Mouse (Mus musculus) yolk sac, embryonic 10.5 days (tissue): Measurements from ENCODE around the gene Osbpl6.

ENCODE experiments used
- DNase-seq: peaks from one replicate; pipeline ENCODE4 v3.0.0-alpha.2; 2017; ENCODE audit warnings: low spot score

Gene Osbpl6

DNA sequence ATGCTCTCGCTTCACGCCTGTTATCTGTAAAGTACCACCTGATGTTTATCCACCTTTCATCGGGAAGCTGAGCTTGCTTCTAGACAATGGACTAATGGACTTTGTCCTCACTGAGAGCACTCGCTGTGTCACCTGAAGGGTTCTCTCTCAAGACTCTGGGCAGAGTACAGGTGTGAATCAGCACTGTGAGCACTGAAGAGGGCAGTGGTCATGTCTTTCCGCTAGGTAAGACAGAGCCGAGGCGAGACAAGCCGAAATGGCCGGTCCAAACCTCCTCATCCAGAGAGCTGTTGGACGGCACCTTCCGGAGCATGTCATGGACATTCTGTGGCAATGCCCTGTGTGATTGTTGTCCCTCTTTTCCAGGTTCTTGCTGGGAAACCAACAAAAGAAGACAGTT, 92.6 kb downstream of the Osbpl6 start:
- DNase-seq: peak; percentile 82

DNA sequence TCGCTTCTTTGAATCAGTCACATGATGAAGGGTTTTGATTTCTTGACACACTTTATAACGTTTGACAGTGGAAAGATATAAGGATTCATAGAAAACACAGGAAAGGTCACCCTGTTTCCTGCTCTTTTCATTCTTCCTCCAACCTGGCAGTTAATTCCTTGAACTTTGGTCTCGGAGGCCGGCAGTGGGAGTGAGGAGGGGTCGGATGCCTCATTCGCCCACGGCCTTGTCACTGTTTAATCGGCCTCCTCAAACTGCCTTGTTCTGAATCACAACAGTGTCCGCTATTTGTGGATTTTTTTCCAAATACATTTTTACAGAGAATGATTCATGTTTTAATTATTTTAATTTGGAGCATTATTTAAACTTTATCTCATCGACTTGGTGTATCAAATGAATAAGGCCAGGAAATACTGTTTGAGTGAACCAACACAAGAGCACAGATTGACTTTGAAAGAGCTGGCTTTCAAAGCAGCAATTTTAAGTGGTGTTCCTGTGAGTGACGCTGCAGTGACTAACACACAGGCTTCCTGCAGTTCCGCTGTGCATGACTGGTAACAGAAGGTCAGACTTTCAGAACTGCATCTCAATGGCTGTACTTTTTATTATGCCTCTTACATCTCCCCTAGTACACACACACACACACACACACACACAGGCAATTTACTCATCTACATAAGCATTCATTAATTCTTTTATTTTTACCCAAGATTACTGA, 98.0 kb downstream of the Osbpl6 start:
- peak; percentile 58 for DNase-seq

DNA sequence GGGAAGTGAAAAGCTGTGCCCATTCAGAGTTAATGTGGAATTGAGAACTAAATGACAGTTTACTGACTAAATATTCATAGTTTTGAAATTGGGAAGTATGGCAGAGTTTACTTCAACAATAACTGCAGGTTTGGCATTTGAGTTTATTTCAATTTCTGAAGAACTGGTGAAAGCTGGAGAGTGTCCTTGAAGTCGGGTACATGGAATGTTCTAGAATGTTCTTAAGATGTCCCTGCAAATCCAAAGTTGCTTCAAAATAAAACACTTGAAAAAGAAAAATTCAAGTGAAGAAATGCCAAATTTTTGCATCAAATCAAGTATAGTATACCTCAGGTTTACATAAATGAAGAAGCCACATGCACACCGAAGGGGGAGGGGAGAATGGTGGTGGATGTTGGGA, 98.7 kb downstream of the Osbpl6 start:
- no peak for DNase-seq

DNA sequence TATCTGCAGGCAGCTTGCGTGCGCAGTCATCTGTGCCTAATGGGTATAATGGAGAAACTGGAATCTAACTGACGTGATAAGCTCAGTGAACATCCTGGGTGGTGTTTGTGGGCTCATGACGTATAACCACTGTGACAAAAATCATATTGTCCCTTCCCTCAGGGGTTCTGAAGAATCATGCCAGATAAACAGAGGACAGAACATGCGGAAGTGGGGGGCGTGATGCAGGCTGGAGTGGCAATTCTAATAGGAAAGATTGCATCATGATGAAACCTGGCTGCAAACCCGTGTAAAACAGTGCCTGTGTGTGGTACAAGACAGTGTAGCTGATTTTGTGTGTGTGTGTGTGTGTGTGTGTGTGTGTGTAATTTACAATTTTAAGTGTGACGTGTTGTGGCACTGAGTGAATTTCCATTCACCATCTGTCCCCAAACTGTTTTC, 105.0 kb downstream of the Osbpl6 start:
- DNase-seq: no peak

DNA sequence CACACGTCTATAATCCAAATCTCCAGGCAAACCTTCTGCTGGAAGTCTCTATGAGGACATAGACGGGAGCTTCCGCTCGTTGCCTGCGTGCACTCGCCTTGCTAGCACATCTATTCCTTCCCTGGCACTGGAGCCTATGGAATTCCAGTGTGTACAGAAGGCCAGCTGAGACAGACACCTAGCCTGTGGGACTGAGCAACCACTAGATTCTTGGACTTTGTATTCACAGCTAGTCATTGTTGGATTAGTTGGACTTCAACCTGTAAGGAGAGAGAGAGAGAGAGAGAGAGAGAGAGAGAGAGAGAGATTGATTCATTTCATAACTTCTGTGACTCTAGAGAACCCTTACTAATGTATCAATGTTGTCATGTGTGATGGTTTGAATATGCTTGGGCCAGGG, 105.8 kb downstream of the Osbpl6 start:
- DNase-seq: peak; percentile 53

DNA sequence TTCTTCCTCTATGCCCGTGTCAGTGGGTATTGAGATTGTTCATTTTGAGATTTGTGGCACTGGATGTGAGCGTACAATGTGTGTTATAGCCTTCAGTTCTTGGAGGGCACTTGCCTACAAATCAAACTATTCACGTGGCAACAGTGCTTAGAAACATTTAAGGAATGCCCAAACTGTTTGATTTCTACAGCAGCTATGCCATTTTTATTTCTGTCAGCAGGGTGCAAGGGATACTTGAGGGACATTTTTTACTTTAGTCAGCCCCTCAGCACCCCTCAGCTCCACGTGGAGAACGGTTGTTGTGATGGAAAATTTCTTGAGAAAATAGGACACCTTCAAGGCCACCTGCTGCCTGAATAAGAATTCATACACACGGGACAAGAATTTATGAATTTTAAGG, 106.6 kb downstream of the Osbpl6 start:
- no peak for DNase-seq

GRCm38 (mm10) chr2:76513296-76513695, 107.0 kb downstream of the Osbpl6 start:
- DNase-seq: no peak

DNA sequence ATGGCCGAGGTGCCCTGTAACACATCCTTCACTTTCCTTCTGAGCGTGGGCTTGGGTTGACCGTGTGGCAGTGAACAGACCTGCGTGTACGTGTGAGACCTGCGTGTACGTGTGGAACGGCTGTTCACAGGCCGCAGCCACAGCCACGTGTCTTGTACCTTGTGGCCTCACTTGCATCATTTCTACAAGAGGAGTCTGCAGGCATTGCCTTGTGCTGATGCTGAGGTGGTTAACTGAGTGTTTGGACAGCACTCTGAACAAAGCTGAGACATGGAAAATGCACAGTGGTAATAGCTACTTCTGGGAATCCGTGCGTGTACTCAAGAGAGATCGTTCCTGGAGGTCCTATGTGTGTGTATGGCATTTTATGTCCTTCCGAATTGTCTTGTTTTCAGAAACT, 111.2 kb downstream of the Osbpl6 start:
- DNase-seq: no peak

DNA sequence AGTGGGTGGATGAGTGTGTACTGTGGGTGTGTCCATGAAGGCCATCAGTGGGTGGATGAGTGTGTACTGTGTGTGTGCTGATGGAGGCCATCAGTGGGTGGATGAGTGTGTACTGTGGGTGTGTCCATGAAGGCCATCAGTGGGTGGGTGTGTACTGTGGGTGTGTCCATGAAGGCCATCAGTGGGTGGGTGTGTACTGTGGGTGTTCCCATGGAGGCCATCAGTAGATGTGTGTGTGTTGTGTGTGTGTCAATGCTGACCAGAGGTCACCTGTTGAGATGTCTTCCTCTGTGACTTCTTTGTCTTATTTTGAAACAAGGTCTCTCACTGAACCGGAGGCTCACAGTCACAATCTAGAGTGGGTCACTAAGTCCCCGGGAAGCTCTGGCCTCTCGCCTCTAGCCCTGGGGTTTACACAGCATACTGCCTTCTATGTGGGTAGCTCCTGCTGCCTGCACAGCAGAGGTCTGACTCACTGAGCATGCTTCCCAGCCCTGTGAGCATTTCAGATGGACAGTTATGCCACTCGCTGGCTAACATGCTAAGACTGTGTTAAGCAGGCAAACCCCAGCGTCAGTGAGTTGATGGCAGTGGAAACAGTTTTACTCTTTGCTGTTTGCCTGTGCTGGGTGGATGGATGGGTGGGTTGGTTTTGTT, 112.2 kb downstream of the Osbpl6 start:
- no peak for DNase-seq

- no peak for DNase-seq
Observed at GRCm38 (mm10) chr2:76521585-76521984, 115.3 kb downstream of the Osbpl6 start.

DNA sequence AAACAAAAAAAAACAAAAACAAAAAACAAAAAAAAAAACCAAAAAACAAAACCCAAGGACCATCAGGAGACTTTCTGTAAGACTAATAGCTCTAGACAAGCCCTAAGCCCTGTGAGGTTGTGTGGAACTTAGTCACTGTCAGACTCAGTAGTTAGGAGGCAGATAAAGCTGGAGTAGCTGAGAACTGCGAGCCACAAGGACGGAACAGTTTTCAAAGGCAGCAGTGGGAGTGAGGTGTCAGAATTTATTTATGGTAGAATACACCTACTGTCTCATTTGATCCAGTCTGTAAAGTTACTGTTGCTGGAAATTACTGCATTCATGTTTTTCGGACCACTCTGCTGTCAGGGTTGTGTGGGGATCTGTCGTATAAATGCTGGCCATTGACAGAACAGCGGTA, 118.1 kb downstream of the Osbpl6 start:
- DNase-seq: no peak

DNA sequence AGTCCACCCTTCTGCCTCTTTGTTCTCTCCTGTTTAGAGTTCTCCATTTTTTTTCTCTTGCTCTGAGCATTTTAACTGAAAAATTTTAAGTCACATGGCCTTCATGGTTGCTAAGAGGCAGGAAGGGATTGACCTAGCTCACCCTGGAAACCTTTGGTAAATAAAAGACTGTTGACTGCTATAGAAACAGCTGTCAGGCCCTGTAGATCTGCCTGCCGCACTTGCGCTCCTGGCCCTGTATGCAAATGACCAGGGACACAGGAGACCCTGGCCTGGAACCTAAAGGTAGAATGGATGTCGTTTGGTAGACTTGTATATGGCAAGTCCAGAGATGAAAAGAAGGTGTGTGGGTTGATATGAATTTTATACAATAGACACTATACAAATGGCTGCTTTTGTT, 119.3 kb downstream of the Osbpl6 start:
- peak; percentile 41 for DNase-seq

DNA sequence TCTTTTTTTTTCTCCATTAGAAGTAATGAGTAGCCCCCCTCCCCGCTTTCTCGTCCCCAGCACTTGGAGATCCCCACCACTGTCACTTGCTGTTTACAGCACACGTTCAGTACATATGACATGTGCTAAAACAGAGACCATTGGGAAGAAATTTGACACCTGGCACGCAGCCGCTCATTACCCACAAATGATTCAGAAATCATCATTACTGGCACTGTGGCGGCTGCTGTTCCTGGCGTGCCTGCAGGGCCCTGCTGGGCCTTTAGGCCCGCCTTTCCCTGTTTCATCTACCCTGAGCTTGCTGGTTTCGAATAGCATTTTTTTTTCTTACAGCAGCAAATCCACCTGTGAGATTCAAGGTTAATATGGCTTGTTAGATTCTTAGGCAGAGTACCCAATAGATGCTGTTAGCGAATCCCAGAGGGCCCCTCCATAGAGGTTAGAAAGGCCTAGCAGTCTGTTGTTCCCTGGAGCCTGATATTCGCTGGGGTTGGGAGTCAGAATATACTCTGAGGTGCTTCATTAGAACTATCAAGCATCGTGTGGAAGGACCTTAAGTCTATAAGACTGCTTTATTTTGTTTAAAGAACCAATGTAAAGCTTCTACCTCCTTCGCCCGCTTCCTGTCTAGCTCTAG, 126.3 kb downstream of the Osbpl6 start:
- DNase-seq: no peak

GRCm38 (mm10) chr2:76534932-76535331, 128.6 kb downstream of the Osbpl6 start:
- DNase-seq: no peak

- no peak for DNase-seq
Observed at GRCm38 (mm10) chr2:76541900-76542299, 135.6 kb downstream of the Osbpl6 start.

- DNase-seq: peak; percentile 40
Observed at GRCm38 (mm10) chr2:76542921-76543320, 136.6 kb downstream of the Osbpl6 start.

GRCm38 (mm10) chr2:76545539-76545938, 139.2 kb downstream of the Osbpl6 start:
- DNase-seq: no peak

DNA sequence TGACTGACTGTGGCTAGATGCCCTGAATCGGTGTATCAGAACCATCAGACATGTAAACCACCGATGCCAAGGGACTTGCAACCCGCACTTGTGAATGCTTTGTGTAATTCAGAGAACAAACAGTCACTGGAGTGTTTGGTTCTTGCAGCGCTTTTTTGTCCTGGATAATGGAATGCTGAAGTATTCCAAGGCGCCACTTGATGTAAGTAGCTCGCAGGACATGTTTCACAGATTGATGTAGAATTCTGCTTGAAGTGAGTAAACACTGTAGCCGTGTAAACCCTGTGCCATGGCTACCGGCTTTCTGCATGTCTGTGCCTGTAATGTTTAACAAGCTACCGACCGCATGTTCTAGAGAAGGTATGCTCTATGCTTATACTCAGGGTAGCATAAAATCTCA, 141.9 kb downstream of the Osbpl6 start:
- no peak for DNase-seq

GRCm38 (mm10) chr2:76548836-76549235, 142.5 kb downstream of the Osbpl6 start:
- no peak for DNase-seq

GRCm38 (mm10) chr2:76549316-76549715, 143.0 kb downstream of the Osbpl6 start:
- no peak for DNase-seq

GRCm38 (mm10) chr2:76555852-76556558, 149.7 kb downstream of the Osbpl6 start:
- no peak for DNase-seq

DNA sequence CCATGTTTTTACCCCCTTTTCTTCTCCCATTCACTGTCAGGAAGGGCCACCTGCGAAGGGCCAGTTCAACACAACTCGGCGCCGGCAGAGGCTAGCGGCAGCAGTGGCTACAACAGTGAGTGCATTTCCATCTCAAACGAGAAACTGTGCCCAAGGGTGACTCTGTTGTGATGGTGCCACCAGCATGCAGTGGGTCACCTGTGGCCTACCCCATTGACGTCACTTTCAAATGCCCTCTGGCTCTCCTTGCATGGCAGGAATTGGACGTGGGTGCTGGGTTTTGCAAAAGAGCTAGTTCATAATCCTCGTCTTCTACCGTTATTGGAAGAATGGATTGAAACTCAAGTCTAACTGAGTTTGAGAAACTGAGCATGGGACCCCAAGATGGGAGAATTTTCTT, 153.8 kb downstream of the Osbpl6 start:
- no peak for DNase-seq

DNA sequence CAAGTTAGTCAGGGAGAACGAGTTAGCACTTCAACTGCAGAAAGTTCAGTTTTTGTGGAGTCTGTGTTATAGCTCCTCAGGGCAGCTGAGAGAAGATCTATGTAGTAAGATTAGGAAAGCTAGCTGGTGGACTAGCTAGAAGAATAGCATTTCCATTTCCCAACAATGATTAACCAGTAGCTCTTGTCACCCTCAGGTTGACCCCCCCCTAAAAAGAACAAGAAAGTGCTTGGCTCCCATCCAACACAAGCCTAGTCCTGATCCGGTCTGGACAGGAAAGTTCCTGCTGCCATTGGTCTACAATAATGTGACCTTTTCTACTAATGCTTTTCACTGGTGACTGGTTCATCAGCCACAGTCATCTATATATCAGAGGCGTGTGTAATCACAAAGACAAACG, 157.6 kb downstream of the Osbpl6 start:
- peak; percentile 75 for DNase-seq
